Mouse (Mus musculus) liver, embryonic 13.5 days (tissue): ENCODE data around the gene Hsd17b2. TPM values are rescaled to one million over a fixed set of nuclear protein-coding genes. Genes with fewer than 3 reads are reported as not detected.

Experiments used
- ATAC-seq: fragments of 200-750 bp; cut with Nextera tagmentation; 2 replicates; pipeline ENCODE4 v1.8.0; 2017; ENCODE audit warnings: low read depth, mild to moderate bottlenecking, moderate number of reproducible peaks, moderate library complexity
- DNase-seq: peaks from one replicate; pipeline ENCODE4 v3.0.0; 2022
- H3K27ac ChIP-seq: fragments of 300-500 bp; sonication (generic); 2 replicates; pipeline ENCODE4 v1.5.1; 2015; ENCODE audit warnings: moderate library complexity, mild to moderate bottlenecking, inconsistent platforms
- H3K27me3 ChIP-seq: fragments of 300-500 bp; sonication (generic); 2 replicates; pipeline ENCODE4 v1.6.1; 2015; ENCODE audit warnings: mild to moderate bottlenecking, inconsistent platforms
- H3K36me3 ChIP-seq: fragments of 300-500 bp; sonication (generic); 2 replicates; pipeline ENCODE4 v1.6.1; 2015; ENCODE audit warnings: mild to moderate bottlenecking, inconsistent platforms
- H3K4me1 ChIP-seq: fragments of 300-500 bp; sonication (generic); replicated peaks from 2 replicates; pipeline ENCODE4 v1.6.1; 2015; ENCODE audit warnings: inconsistent platforms
- H3K4me2 ChIP-seq: fragments of 300-500 bp; sonication (generic); 2 replicates; pipeline ENCODE4 v1.6.1; 2015; ENCODE audit warnings: inconsistent platforms, mild to moderate bottlenecking, moderate library complexity
- H3K4me3 ChIP-seq: fragments of 300-500 bp; sonication (generic); replicated peaks from 2 replicates; pipeline ENCODE4 v1.5.1; 2015; ENCODE audit warnings: mild to moderate bottlenecking, inconsistent platforms
- H3K9ac ChIP-seq: fragments of 300-500 bp; sonication (generic); 2 replicates; pipeline ENCODE4 v1.6.1; 2015; ENCODE audit warnings: mild to moderate bottlenecking, inconsistent platforms
- H3K9me3 ChIP-seq: fragments of 300-500 bp; sonication (generic); replicated peaks from 2 replicates; pipeline ENCODE4 v1.6.1; 2016; ENCODE audit warnings: inconsistent platforms
- WGBS: fragments of 180-500 bp; shearing (Covaris S2); methylation state at CpG from one replicate; pipeline ENCODE4 v1.1.7; 2015; ENCODE audit not compliant: insufficient replicate concordance; 5-methylcytosine and 5-hydroxymethylcytosine counted together
- polyA plus RNA-seq: library from polyadenylated mRNA; unstranded; fragments of >200 nt; fragmentation: Nextera tagmentation; extraction: Ambion mirVana; gene quantifications from 2 replicates; pipeline ENCODE4 v1.2.1, GENCODE M21; 2015

Hsd17b2 gene
- polyA plus RNA-seq, 1 experiment from 2014 or later: 41.4 TPM

DNA sequence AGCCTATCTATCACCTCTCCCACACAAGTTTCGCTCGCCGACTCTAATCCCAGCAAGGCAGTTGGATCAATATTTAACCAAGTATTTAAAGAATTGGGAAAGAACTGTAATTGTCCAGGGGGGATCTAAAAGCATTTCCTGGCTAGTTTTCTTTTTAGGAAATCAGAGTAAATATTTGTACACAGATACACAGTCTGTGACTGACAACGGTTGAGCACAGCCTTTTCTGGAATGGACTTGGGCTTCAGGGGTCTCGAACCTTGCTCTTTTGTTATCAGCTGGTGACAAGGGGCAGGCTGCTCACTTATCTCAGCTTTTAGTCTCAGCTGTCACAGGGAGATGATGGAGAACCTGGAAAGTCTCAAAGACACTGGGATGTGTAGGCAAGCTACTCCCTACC is 44.9 kb downstream of the Hsd17b2 start:
- Histone ChIP-seq H3K27me3 (no peaks in the 10 kb centered on the region), H3K4me3 (no peak overlapping the region), H3K36me3 (peaks cover 4% of the 10 kb centered on the region; the same call in 1 of the 2 replicates), H3K9ac (no peak overlapping the region), H3K9me3 (no peaks in the 10 kb centered on the region), H3K27ac (peak overlapping the region; percentile 57; the same call in 1 of the 2 replicates), H3K4me1 (peaks cover 19% of the 10 kb centered on the region), H3K4me2 (no peak overlapping the region)
- whole genome bisulfite sequencing: 62% methylated on average over 5 of the region's 5 CpGs
- ATAC-seq: no peak; the same call in 1 of the 2 replicates
- no peak for DNase-seq

DNA sequence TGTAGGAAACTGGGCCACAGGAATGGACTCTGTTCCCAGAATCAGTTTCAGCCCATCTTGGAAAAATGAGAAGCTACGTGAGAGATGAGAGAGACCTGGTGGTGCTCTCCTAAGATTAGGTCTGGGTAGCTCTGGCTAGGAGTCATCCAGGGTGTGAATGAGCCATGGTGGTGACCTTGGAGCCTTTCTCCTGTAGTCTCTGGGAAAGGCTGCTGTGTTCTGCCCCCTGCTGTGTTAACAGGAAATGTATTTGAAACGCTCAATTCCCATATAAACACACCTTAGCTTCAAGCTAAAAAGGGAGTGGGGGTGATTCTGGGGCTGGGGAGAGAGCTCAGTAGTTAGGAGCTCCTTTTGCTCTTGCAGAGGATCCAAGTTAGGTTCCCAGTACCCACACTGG is 45.7 kb downstream of the Hsd17b2 start:
- H3K27me3 ChIP-seq: no peaks in the 10 kb centered on the region
- ATAC-seq: no peak
- H3K4me1 ChIP-seq: peaks cover 19% of the 10 kb centered on the region
- H3K36me3 ChIP-seq: peaks cover 4% of the 10 kb centered on the region; the same call in 1 of the 2 replicates
- H3K9me3 ChIP-seq: no peaks in the 10 kb centered on the region
- no peak for DNase-seq
- H3K4me2 ChIP-seq: no peak overlapping the region
- H3K9ac ChIP-seq: no peak overlapping the region
- H3K27ac ChIP-seq: peak overlapping the region; percentile 43; the same call in 1 of the 2 replicates
- H3K4me3 ChIP-seq: no peak overlapping the region
- WGBS: 33% methylated on average over 2 of the region's 2 CpGs

DNA sequence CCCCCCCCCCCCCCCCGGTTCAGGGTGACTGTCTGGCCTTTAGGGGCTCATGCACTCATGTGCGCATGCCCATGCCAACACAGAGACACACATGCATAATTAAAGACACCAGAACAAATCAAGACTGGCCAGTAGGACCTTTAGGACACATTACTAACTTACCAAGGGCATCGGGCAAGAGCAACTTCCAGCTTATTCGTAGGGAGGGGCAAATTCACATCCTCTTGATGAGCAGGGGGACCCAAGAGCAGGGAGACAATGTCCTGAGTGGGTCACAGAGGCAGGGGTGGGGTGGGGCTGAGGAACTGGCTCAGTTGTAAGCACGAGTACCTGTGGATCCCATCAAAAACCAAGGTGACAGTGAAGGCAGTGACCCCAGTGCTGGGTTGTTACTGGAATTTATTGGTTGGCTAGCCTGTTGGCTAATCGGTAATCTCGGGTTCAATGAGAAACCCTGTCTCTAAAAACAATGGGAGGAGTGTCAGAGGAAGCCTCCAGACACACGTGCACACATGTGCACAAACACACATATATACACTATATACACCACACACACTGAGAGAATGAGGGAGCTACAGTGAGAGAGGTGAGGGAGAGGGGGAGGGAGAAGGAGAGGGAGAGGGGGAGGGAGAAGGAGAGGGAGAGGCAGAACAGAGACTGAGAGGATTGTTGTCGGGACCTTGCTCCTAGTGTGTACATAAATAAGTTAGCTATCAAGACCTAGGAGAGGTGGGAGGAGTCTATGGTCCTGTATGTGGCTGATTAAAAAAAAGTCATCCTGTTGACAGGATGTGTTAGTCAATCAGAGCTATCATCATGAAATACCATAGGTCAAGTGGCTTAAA is 46.4 kb downstream of the Hsd17b2 start:
- no peak overlapping the region for H3K9ac ChIP-seq
- peaks cover 3% of the 10 kb centered on the region; the same call in 1 of the 2 replicates for H3K36me3 ChIP-seq
- H3K4me1 ChIP-seq: peaks cover 19% of the 10 kb centered on the region
- no peak overlapping the region for H3K27ac ChIP-seq
- H3K4me3 ChIP-seq: no peak overlapping the region
- 54% methylated on average over 8 of the region's 9 CpGs for WGBS
- ATAC-seq (peak; percentile 32; the same call in 1 of the 2 replicates), DNase-seq (no peak)
- no peaks in the 10 kb centered on the region for H3K27me3 ChIP-seq
- H3K4me2 ChIP-seq: no peak overlapping the region
- H3K9me3 ChIP-seq: no peaks in the 10 kb centered on the region

DNA sequence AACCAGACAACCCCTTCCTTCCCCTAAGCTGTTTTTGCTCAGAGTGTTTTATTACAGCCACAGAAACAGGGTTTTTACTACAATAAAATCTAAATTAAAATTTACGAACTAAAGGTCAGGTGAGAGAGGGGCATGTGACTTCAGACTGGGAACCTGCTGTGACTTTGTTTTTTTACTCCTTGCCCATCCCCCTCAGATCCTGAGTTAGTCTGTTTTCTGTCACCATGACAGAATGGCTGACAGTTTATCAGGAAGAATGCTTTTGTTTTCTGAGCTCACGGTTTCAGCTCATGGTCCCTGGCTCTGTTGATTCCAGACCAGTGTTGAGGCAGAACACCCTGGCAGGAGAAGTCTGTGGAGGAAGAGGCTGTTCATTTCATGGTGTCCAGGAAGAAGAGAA is 47.7 kb downstream of the Hsd17b2 start:
- no peak overlapping the region for H3K4me3 ChIP-seq
- no peaks in the 10 kb centered on the region for H3K27me3 ChIP-seq
- no peak overlapping the region for H3K9ac ChIP-seq
- WGBS: 53% methylated on average over 2 of the region's 2 CpGs
- peaks cover 19% of the 10 kb centered on the region for H3K4me1 ChIP-seq
- H3K4me2 ChIP-seq: no peak overlapping the region
- ATAC-seq (no peak), DNase-seq (no peak)
- no peaks in the 10 kb centered on the region for H3K9me3 ChIP-seq
- H3K27ac ChIP-seq: no peak overlapping the region
- no peaks in the 10 kb centered on the region for H3K36me3 ChIP-seq

DNA sequence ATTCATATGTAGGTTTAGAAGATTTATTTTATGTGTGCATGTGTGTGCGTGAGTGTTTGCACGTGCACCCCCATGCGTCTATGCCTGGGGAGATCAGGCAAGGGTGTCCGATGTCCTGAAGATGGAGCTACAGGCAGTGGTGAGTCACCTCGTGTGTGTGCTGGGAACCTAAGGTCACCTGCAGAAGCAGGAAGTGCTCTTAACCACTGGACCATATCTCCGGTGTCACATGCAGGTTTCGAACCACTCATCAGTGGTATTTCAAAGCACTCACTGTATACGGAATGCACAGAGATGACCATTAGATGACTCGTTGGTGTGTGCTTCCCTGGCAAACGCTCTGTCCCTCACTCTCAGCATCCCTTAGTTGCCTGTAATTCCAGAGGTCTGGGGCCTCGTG is 56.2 kb downstream of the Hsd17b2 start:
- Histone ChIP-seq H3K4me2 (no peak overlapping the region), H3K4me3 (no peak overlapping the region)
- no peak for ATAC-seq

DNA sequence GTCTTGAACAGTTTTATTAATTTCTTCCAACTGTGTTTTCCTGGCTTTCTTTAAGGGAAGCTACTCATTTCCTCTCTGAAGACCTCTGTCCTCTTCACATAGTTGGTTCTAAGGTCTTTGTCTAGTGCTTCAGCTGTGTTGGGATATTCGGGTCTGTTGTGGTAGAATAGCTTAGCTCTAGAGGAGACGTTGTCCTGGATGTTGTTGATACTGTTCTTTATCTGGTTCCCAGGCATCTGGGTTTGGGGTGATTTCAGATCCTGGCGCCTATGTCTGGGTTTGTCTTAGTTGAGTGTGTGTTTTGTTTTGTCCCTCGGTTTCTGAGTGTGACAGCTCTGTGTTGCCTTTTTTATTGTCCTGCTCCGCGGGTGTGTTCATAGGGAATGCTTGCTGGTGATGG is 61.1 kb downstream of the Hsd17b2 start:
- Histone ChIP-seq H3K4me1 (peaks cover 37% of the 10 kb centered on the region), H3K27me3 (0 out of 2 replicates have a peak, but pooled peaks cover 4% of the 10 kb centered on the region), H3K36me3 (no peaks in the 10 kb centered on the region), H3K4me2 (0 out of 2 replicates have a peak overlapping the region, but pooled peaks have one; percentile 6), H3K9ac (0 out of 2 replicates have a peak overlapping the region, but pooled peaks have one; percentile 17), H3K4me3 (no peak overlapping the region), H3K9me3 (no peaks in the 10 kb centered on the region), H3K27ac (0 out of 2 replicates have a peak overlapping the region, but pooled peaks have one; percentile 39)
- DNase-seq (peak; percentile 33), ATAC-seq (peak; percentile 73)
- 57% methylated on average over 6 of the region's 6 CpGs for WGBS

More for the DNA sequence above, 56.2 kb downstream of the Hsd17b2 start:
- 0 out of 2 replicates have a peak, but pooled peaks cover 4% of the 10 kb centered on the region for H3K27me3 ChIP-seq
- WGBS: 61% methylated on average over 11 of the region's 11 CpGs
- H3K9ac ChIP-seq: no peak overlapping the region
- no peak overlapping the region for H3K27ac ChIP-seq
- no peaks in the 10 kb centered on the region for H3K9me3 ChIP-seq
- H3K36me3 ChIP-seq: no peaks in the 10 kb centered on the region
- no peak for DNase-seq
- peaks cover 3% of the 10 kb centered on the region for H3K4me1 ChIP-seq

DNA sequence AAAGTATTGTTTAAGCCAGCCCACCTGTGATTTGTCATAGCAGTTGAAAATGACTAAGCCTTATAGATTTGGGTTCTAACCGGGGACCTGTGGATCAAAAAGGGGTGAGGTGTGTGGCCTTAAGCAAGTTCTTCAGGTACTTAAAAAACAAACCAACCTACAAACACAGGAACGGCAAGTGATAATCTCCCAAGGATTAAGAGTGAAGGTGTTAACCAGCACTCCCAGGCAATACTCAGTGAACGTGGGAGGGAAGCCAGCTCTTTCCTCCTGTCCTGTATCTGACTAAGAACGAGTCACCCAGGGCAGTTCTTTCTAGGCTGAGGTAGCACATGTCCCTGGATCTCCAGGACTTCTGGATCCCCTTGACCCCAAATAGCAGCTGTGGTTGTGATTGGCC is 62.9 kb downstream of the Hsd17b2 start:
- Histone ChIP-seq H3K36me3 (no peaks in the 10 kb centered on the region), H3K27ac (no peak overlapping the region), H3K27me3 (no peaks in the 10 kb centered on the region), H3K9ac (no peak overlapping the region), H3K9me3 (no peaks in the 10 kb centered on the region), H3K4me3 (no peak overlapping the region), H3K4me1 (peaks cover 39% of the 10 kb centered on the region), H3K4me2 (no peak overlapping the region)
- ATAC-seq (no peak), DNase-seq (no peak)
- WGBS: 66% methylated on average over 4 of the region's 4 CpGs

DNA sequence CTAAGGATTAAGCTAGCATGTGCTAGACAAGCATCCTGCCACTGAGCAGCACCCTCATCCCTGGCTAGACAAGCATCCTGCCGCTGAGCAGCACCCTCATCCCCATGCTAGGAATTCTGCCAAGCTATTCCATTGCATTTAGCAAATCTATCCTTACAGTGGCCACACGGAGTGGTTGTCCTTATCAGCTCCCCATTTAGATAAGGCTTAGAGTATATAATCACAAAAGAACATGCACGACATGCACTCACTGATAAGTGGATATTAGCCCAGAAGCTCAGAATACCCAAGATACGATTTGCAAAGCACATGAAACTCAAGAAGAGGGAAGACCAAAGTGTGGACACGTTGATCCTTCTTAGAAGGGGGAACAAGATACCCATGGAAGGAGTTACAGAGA is 64.2 kb downstream of the Hsd17b2 start:
- ATAC-seq: peak; percentile 83

DNA sequence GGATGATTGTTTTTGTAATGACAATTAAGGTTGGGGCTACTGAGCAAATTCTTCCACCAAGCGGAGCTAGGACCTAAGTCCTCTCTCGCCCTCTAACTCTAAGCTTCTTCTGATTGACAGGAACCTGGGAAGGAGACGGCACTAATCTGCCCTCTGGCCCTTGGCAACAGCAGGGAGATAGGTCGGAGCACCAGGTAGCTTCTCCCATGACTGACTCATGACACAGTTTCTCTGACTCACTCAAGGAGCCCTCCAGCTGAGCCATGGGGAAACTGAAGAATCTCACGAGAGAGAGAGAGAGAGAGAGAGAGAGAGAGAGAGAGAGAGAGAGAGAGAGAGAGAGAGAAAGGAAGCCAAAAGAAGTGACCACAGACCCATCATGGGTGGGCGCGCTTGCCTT is 67.3 kb downstream of the Hsd17b2 start:
- WGBS: 69% methylated on average over 7 of the region's 7 CpGs
- no peak overlapping the region for H3K27ac ChIP-seq
- H3K27me3 ChIP-seq: no peaks in the 10 kb centered on the region
- H3K9me3 ChIP-seq: no peaks in the 10 kb centered on the region
- DNase-seq (no peak), ATAC-seq (no peak)
- H3K4me2 ChIP-seq: no peak overlapping the region
- H3K36me3 ChIP-seq: no peaks in the 10 kb centered on the region
- peaks cover 64% of the 10 kb centered on the region for H3K4me1 ChIP-seq
- H3K9ac ChIP-seq: no peak overlapping the region
- no peak overlapping the region for H3K4me3 ChIP-seq

More for the DNA sequence above, 64.2 kb downstream of the Hsd17b2 start:
- Histone ChIP-seq H3K4me1 (peaks cover 53% of the 10 kb centered on the region), H3K27me3 (no peaks in the 10 kb centered on the region), H3K9me3 (no peaks in the 10 kb centered on the region), H3K27ac (peak overlapping the region; percentile 76), H3K9ac (no peak overlapping the region), H3K4me3 (no peak overlapping the region), H3K4me2 (peak overlapping the region; percentile 32), H3K36me3 (no peaks in the 10 kb centered on the region)
- 20% methylated on average over 5 of the region's 5 CpGs for WGBS
- peak; percentile 34 for DNase-seq

DNA sequence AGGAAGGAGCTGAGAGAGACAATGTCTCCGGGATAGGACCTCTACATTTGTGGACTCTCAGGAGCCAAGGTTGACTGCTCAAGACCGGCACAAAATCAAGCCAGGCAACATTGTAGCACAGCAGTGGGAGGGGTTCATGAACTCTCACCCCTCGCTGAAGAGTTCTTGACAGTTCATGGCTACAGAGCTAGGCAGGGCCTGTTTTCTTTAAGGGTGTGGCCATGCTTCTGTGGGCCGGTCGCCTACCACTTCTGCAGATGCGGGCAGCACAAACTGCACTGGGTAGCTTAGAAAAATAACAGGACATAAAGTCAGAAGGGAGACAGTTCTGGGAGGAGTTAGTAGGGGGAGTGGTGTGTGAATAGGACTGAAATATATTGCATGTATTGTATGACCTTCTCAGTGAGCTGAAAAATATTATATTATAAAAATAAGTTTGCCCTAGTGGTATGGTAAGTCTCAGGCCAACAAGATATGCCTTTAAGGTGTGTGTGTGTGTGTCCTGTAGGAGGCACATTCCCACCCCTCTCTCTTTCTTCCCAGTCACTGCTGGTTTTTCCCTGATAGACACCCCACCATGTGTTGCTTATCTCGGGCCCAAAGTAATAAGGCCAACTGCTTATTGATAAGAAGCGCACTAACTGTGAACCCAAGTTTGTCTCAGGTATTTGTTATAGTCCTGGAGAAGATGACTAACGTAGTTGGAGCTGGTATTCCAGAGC is 69.6 kb downstream of the Hsd17b2 start:
- Histone ChIP-seq H3K4me3 (peak overlapping the region; percentile 0; the same call in 1 of the 2 replicates), H3K27ac (peak overlapping the region; percentile 84), H3K36me3 (no peaks in the 10 kb centered on the region), H3K9ac (0 out of 2 replicates have a peak overlapping the region, but pooled peaks have one; percentile 2), H3K4me2 (peak overlapping the region; percentile 47), H3K4me1 (peaks cover 44% of the 10 kb centered on the region), H3K9me3 (no peaks in the 10 kb centered on the region), H3K27me3 (no peaks in the 10 kb centered on the region)
- peak; percentile 62 for DNase-seq
- WGBS: 26% methylated on average over 9 of the region's 9 CpGs
- ATAC-seq: peak; percentile 91

DNA sequence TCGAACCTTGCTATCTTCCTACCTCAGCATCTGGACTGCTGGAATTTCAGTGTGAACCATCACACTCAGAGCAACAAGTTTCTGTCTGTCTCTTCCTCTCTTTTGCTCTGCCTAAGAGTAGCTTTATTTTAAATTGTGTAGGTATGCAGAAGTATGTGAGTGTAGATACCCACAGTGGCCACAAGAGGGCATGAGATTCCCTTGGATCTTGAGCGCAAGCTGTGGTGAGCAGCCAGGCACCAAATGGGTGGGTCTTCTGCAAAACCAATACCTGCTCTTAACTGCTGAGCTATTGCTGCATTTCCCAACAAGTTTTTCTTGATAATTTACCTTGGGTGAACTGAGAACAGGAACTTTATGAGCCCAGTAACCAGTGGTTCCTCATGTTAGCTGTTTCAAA is 70.4 kb downstream of the Hsd17b2 start:
- no peaks in the 10 kb centered on the region for H3K27me3 ChIP-seq
- H3K4me2 ChIP-seq: peak overlapping the region; percentile 47
- DNase-seq: peak; percentile 55
- no peaks in the 10 kb centered on the region for H3K36me3 ChIP-seq
- no peak overlapping the region for H3K4me3 ChIP-seq
- 0 out of 2 replicates have a peak overlapping the region, but pooled peaks have one; percentile 2 for H3K9ac ChIP-seq
- H3K4me1 ChIP-seq: peaks cover 37% of the 10 kb centered on the region
- H3K27ac ChIP-seq: peak overlapping the region; percentile 84
- ATAC-seq: peak; percentile 42; the same call in 1 of the 2 replicates
- 55% methylated on average over 2 of the region's 2 CpGs for WGBS
- H3K9me3 ChIP-seq: no peaks in the 10 kb centered on the region
